Mouse (Mus musculus) neural tube, embryonic 12.5 days (tissue): ENCODE results near the gene Alad. TPM values are rescaled to one million over a fixed set of nuclear protein-coding genes. Genes with fewer than 3 reads are reported as not detected.
"Not testable (repeated sequence)": the region's sequence is repeated elsewhere in the genome, so short reads cannot be mapped to it uniquely, and the experiment has no call there.

Experiments
- ATAC-seq: fragments of 200-750 bp; cut with Nextera tagmentation; 2 replicates; pipeline ENCODE4 v1.8.0; 2017; ENCODE audit warnings: low read depth, mild to moderate bottlenecking, moderate TSS enrichment, moderate library complexity; ENCODE audit not compliant: low FRiP score
- H3K27ac ChIP-seq: fragments of 300-500 bp; sonication (generic); 2 replicates; pipeline ENCODE4 v1.5.1; 2016
- H3K27me3 ChIP-seq: fragments of 300-500 bp; sonication (generic); replicated peaks from 2 replicates; pipeline ENCODE4 v1.6.1; 2016; ENCODE audit warnings: mild to moderate bottlenecking
- H3K36me3 ChIP-seq: fragments of 300-500 bp; sonication (generic); 2 replicates; pipeline ENCODE4 v1.6.1; 2016; ENCODE audit warnings: mild to moderate bottlenecking
- H3K4me1 ChIP-seq: fragments of 300-500 bp; sonication (generic); 2 replicates; pipeline ENCODE4 v1.6.1; 2016
- H3K4me2 ChIP-seq: fragments of 300-500 bp; sonication (generic); replicated peaks from 2 replicates; pipeline ENCODE4 v1.6.1; 2016; ENCODE audit warnings: mild to moderate bottlenecking
- H3K4me3 ChIP-seq: fragments of 300-500 bp; sonication (generic); 2 replicates; pipeline ENCODE4 v1.5.1; 2016
- H3K9ac ChIP-seq: fragments of 300-500 bp; sonication (generic); 2 replicates; pipeline ENCODE4 v1.6.1; 2016; ENCODE audit warnings: mild to moderate bottlenecking
- H3K9me3 ChIP-seq: fragments of 300-500 bp; sonication (generic); 2 replicates; pipeline ENCODE4 v1.6.1; 2016; ENCODE audit warnings: mild to moderate bottlenecking
- WGBS: fragments of 180-500 bp; shearing (Covaris S2); methylation state at CpG from one replicate; pipeline ENCODE4 v1.1.7; 2016; 5-methylcytosine and 5-hydroxymethylcytosine counted together
- polyA plus RNA-seq: library from polyadenylated mRNA; unstranded; fragments of >200 nt; fragmentation: Nextera tagmentation; extraction: Ambion mirVana; gene quantifications from 2 replicates; pipeline ENCODE4 v1.2.1, GENCODE M21; 2016

The Alad gene
- polyA plus RNA-seq, 1 experiment from 2014 or later: 65.3 TPM

DNA sequence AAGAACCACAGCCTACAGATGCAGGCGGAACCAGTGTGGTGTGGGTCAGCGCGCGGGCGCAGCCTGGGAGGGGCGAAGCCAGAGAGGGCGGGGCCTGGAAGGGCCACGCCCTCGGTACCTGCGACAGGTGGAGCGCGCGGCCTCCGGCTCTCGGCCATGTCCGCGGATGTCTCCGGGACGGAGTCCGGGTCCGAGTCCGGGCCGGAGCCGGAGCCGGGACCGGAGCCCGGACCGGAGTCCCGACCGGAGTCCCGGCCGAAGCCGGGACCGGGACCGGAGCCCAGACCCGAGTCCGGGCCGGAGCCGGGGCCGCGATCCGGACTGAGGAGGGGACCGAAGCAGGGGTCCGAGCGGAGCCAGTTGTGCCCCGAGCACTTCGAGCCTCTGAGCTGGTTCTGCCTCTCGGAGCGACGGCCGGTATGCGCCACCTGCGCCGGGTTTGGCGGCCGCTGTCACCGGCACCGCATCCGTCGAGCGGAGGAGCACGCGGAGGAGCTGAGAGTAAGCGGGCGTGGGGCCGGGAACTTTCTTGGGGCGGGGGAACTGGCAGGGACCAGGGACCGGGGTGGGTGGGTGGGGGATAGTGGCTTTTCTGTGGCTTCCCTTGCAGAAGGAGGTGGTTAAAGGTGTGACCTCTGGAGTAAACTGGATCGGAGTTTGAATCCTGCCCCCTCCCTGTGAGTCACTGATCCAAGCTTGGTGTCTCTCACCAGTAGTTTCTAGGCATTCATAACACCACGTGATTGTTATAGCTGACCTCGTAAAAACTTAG, 39.6 kb downstream of the Alad start, which contains the start of gene Bspry:
Gene Bspry (plus strand): TSS at position 117 of the 772 bp plus-strand sequence.
- Histone ChIP-seq H3K9me3 (no peaks in the 10 kb centered on the region), H3K9ac (peak within 1 kb of the TSS; percentile 38; the same call in 1 of the 2 replicates), H3K36me3 (no peaks in the 10 kb centered on the region), H3K4me3 (peak within 1 kb of the TSS; percentile 40), H3K27ac (no peak within 1 kb of the TSS), H3K4me1 (peaks cover 6% of the 10 kb centered on the region; the same call in 1 of the 2 replicates), H3K4me2 (peak within 1 kb of the TSS; percentile 82), H3K27me3 (peaks cover 17% of the 10 kb centered on the region)
- 2% methylated on average over 71 of the region's 71 CpGs for WGBS
- ATAC-seq: peak; percentile 67

DNA sequence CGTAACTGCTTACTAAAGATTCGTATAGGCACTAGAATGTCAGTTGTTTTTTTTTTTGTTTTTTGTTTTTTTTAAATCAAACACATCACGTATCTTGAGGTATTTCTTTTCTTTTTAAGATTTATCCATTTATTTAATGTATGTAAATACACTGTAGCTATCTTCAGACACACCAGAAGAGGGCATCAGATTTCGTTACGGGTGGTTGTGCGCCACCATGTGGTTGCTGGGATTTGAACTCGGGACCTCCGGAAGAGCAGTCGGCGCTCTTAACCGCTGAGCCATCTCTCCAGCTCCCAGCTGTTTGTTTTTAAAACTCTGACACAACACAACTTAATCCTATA, 40.2 kb downstream of the Alad start:
- H3K9ac ChIP-seq, H3K27ac ChIP-seq, H3K9me3 ChIP-seq, H3K4me1 ChIP-seq, ATAC-seq, H3K36me3 ChIP-seq: not testable (repeated sequence)
- WGBS: 15% methylated on average over 11 of the region's 11 CpGs
- Histone ChIP-seq H3K27me3 (peaks cover 17% of the 10 kb centered on the region), H3K4me2 (peak overlapping the region; percentile 82), H3K4me3 (peak overlapping the region; percentile 40)

GRCm38 (mm10) chr4:62477542-62478244, 42.0 kb downstream of the Alad start:
- H3K9ac ChIP-seq: no peak overlapping the region
- peaks cover 17% of the 10 kb centered on the region for H3K27me3 ChIP-seq
- no peaks in the 10 kb centered on the region for H3K36me3 ChIP-seq
- H3K27ac ChIP-seq: no peak overlapping the region
- WGBS: 87% methylated on average over 6 of the region's 6 CpGs
- H3K4me1 ChIP-seq: peaks cover 6% of the 10 kb centered on the region; the same call in 1 of the 2 replicates
- no peak overlapping the region for H3K4me2 ChIP-seq
- H3K9me3 ChIP-seq: no peaks in the 10 kb centered on the region
- no peak for ATAC-seq
- no peak overlapping the region for H3K4me3 ChIP-seq

DNA sequence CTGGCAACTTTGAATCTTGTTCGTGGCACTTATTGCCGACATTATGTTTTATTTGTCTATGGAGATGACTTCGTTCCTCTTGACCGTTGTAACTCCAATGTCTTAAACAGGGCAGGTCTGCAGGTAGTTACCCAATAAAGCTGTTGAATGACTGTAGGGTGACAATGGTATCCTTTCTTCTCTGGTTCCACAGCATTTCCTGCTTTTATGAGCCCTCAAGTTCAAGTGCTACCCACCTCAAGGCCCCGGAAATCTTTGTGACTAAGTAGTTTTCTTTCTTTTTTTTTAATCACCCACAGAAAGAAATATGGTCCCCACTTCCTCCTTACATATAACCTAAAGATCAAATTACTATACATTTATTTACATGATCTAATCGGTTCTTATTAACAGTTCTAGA, 43.9 kb downstream of the Alad start:
- WGBS: 90% methylated on average over 6 of the region's 6 CpGs
- no peak overlapping the region for H3K4me2 ChIP-seq
- no peaks in the 10 kb centered on the region for H3K9me3 ChIP-seq
- peaks cover 12% of the 10 kb centered on the region for H3K27me3 ChIP-seq
- H3K36me3 ChIP-seq: no peaks in the 10 kb centered on the region
- H3K4me3 ChIP-seq: no peak overlapping the region
- no peak overlapping the region for H3K9ac ChIP-seq
- no peak for ATAC-seq
- no peak overlapping the region for H3K27ac ChIP-seq
- peaks cover 6% of the 10 kb centered on the region; the same call in 1 of the 2 replicates for H3K4me1 ChIP-seq

DNA sequence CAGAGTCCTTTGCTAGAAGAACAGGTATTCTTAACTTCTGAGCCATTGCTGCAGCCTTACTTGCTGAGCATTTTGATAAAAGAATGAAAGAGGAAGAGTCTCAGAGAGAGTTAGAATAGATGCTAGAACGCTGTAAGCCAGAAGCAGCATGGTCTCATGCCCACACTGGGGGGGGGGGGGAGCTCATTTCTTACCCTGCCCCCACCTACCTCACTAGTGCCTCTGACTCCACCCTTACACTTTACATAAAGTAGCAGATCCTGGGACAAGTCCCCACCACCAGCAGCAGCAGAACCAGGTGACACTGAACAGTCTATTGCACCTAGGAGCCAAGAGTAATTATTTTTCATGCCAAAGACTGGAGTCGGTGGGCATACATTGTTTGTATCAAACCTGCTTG, 44.6 kb downstream of the Alad start:
- Histone ChIP-seq H3K9ac (no peak overlapping the region), H3K27me3 (peaks cover 6% of the 10 kb centered on the region), H3K27ac (no peak overlapping the region), H3K4me2 (no peak overlapping the region), H3K4me1 (peaks cover 6% of the 10 kb centered on the region; the same call in 1 of the 2 replicates), H3K9me3 (no peaks in the 10 kb centered on the region), H3K36me3 (no peaks in the 10 kb centered on the region), H3K4me3 (no peak overlapping the region)
- 72% methylated on average over 2 of the region's 2 CpGs for WGBS
- no peak for ATAC-seq

DNA sequence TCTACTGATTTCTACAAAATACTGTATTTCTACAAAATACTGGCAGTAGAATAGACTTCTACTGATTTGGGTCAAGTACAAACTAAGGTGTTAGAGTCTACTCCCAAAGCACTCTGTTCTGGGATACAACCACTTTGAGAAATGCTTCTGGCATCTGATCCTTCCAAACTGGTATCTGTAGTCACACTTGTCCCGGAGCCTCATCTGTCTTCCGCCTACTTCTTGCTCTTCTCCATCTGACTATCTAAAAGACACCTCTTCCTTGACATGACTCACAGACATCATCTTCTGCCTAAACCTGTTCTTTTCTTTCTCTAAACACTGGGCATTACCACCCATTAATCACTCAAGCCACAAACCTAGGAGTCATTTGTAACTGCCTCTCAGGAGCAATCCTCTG, 47.6 kb downstream of the Alad start:
- no peak for ATAC-seq
- Histone ChIP-seq H3K4me3 (no peak overlapping the region), H3K27ac (no peak overlapping the region), H3K4me1 (no peaks in the 10 kb centered on the region), H3K27me3 (no peaks in the 10 kb centered on the region), H3K9me3 (no peaks in the 10 kb centered on the region), H3K9ac (no peak overlapping the region), H3K4me2 (no peak overlapping the region), H3K36me3 (no peaks in the 10 kb centered on the region)
- WGBS: 99% methylated on average over 2 of the region's 2 CpGs

DNA sequence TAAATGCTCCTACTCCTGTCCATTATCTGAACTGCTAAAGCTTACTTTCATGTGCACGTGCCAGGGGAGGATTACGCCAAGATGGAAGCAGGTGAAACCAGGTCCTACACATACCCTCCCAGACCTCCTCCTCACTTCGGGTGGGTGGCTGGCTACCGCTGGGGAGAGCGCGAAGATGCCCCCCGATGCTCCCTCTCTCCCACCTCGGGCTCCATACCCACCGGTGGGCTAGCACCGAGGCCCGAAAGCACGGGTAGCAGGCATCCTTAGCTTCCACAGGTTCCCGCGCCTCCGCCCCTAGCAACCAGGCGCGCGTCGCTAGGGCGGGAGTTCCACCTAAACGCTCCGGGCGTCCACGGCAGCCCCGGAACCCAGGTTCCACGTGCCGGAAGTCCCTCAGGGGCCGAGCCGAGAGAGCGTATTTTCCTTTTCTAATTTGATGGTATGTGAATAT, 49.1 kb downstream of the Alad start, which contains the start of gene Wdr31:
Gene Wdr31 (minus strand): TSS at position 299 of the 454 bp plus-strand sequence.
- peak within 1 kb of the TSS; percentile 51 for H3K4me3 ChIP-seq
- ATAC-seq: peak; percentile 93
- H3K36me3 ChIP-seq: no peaks in the 10 kb centered on the region
- H3K9me3 ChIP-seq: no peaks in the 10 kb centered on the region
- H3K4me2 ChIP-seq: peak within 1 kb of the TSS; percentile 77
- H3K27ac ChIP-seq: no peak within 1 kb of the TSS
- WGBS: under 1% methylated on average over 30 of the region's 30 CpGs
- H3K9ac ChIP-seq: peak within 1 kb of the TSS; percentile 45
- H3K4me1 ChIP-seq: no peaks in the 10 kb centered on the region
- H3K27me3 ChIP-seq: no peaks in the 10 kb centered on the region

- Histone ChIP-seq H3K4me3 (no peak overlapping the region), H3K27me3 (no peaks in the 10 kb centered on the region), H3K9ac (no peak overlapping the region), H3K4me1 (no peaks in the 10 kb centered on the region), H3K27ac (no peak overlapping the region), H3K9me3 (no peaks in the 10 kb centered on the region), H3K36me3 (no peaks in the 10 kb centered on the region), H3K4me2 (no peak overlapping the region)
- WGBS: 89% methylated on average over 1 of the region's 1 CpGs
- no peak for ATAC-seq
These were observed 51.6 kb downstream of the Alad start for GRCm38 (mm10) chr4:62468158-62468557.

GRCm38 (mm10) chr4:62463124-62463523, 56.6 kb downstream of the Alad start:
- H3K4me1 ChIP-seq: no peaks in the 10 kb centered on the region

GRCm38 (mm10) chr4:62460348-62460747, 59.4 kb downstream of the Alad start:
- no peaks in the 10 kb centered on the region for H3K36me3 ChIP-seq
- no peaks in the 10 kb centered on the region for H3K4me1 ChIP-seq
- no peaks in the 10 kb centered on the region for H3K27me3 ChIP-seq
- H3K9me3 ChIP-seq: no peaks in the 10 kb centered on the region
- 87% methylated on average over 8 of the region's 8 CpGs for WGBS
- no peak overlapping the region for H3K4me3 ChIP-seq
- H3K4me2 ChIP-seq: no peak overlapping the region
- H3K27ac ChIP-seq: no peak overlapping the region
- H3K9ac ChIP-seq: no peak overlapping the region
- no peak for ATAC-seq

More at GRCm38 (mm10) chr4:62463124-62463523, 56.6 kb downstream of the Alad start:
- 92% methylated on average over 2 of the region's 2 CpGs for WGBS
- no peak for ATAC-seq
- Histone ChIP-seq H3K9me3 (no peaks in the 10 kb centered on the region), H3K4me3 (no peak overlapping the region), H3K4me2 (no peak overlapping the region), H3K36me3 (no peaks in the 10 kb centered on the region), H3K27me3 (no peaks in the 10 kb centered on the region), H3K27ac (no peak overlapping the region), H3K9ac (no peak overlapping the region)
